Comparison of ENCODE assay signal across 7 mouse cellular contexts in the genomic region with DNA sequence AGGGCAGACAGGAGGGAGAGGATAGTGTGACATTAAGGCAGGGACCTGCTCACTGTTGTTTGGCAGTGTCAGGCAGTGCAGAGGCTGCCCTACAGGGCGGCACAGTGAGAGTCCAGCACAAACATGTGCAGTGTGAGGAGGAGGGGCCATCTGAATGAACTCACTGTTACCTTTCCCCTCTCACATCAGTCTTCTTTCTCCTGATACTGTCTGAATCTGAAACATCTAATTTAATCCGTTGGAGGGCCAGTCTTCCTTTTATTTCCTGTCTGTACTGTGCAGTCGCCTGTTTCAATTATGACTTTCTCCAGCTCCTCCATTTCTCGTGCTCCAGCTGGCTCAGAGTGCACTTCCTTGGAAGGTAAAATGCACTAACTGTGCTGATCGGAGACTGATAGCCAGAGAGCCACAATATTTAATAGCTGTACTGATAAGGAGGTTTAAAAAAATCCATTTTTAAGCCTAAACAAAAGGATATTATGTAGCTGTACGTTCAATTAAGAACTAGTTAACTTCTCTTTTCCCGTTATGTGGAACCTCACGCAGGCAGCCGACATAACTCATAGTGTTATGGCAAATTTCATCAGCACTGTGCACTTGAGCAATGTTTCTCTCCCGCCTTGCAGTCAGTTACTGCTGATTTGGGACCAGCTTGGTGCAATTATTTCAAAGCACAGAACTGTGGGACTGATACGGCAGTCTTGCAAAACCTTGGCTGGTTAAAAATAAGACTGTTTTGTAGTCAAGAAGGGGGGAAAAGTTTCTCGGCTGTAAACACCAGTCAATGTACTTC.
DNase-seq lines count a peak whose midpoint lies in the region; ATAC-seq lines count a peak whose summit lies in the region.

No protein-coding gene starts in this region.

- H3K27me3 ChIP-seq in limb, embryonic 15.5 days, result no peaks in the 10 kb centered on the region

- DNase-seq in urinary bladder, postnatal 14 days (ENCODE audit: low spot score), result peak; percentile 16
- DNase-seq in urinary bladder, postnatal 10 days (ENCODE audit: low spot score), result no peak
- DNase-seq in skeletal muscle tissue, adult 2 months (ENCODE audit: low read depth, low spot score), result peak; percentile 4
- no peak for DNase-seq in T-cell, adult 2 months (ENCODE audit: low spot score)
- no peak for DNase-seq in cerebellum, postnatal 14 days

- WGBS in limb, embryonic 15.5 days, result 28% methylated on average over 12 of the region's 12 CpGs

- 0 out of 2 replicates have a peak overlapping the region, but pooled peaks have one; percentile 13 for H3K4me2 ChIP-seq in limb, embryonic 15.5 days

- ATAC-seq in granulocyte monocyte progenitor cell, adult 5-6 weeks (replicated peaks; ENCODE audit: poor library complexity, severe bottlenecking), result peak; percentile 96
- no peak for ATAC-seq in limb, embryonic 15.5 days (ENCODE audit: insufficient number of reproducible peaks, low FRiP score, low TSS enrichment, low read depth)

- peaks cover 8% of the 10 kb centered on the region; the same call in 1 of the 2 replicates for H3K4me1 ChIP-seq in limb, embryonic 15.5 days

- H3K4me3 ChIP-seq in limb, embryonic 15.5 days, result no peak overlapping the region

- H3K27ac ChIP-seq in limb, embryonic 15.5 days, result peak overlapping the region; percentile 40; the same call in 1 of the 2 replicates

- H3K9ac ChIP-seq in limb, embryonic 15.5 days, result no peak overlapping the region

- no peaks in the 10 kb centered on the region for H3K9me3 ChIP-seq in limb, embryonic 15.5 days

- no peaks in the 10 kb centered on the region for H3K36me3 ChIP-seq in limb, embryonic 15.5 days

Comparison
In these comparisons a context has a peak if more than half of its experiments do, and no peak if none do; other contexts are left out.
1. DNase-seq: peak in urinary bladder, postnatal 14 days (single experiment) and skeletal muscle tissue, adult 2 months (single experiment); none in urinary bladder, postnatal 10 days (single experiment), T-cell, adult 2 months (single experiment) and cerebellum, postnatal 14 days (0 of 2).